Mouse (Mus musculus) megakaryocyte, adult 5-6 weeks (primary cell): ENCODE measurements at regions not wholly inside any gene's neighbourhood (a gene's known extent, or its start where the extent isn't known, plus 50 kb on each side); places are given as distances from the start of the nearest gene placed in this dataset.

ENCODE experiments used
- ATAC-seq: 2 replicates; pipeline ENCODE4 v1.8.0; 2016; ENCODE audit warnings: mild to moderate bottlenecking, inconsistent platforms; ENCODE audit not compliant: poor library complexity, severe bottlenecking

DNA sequence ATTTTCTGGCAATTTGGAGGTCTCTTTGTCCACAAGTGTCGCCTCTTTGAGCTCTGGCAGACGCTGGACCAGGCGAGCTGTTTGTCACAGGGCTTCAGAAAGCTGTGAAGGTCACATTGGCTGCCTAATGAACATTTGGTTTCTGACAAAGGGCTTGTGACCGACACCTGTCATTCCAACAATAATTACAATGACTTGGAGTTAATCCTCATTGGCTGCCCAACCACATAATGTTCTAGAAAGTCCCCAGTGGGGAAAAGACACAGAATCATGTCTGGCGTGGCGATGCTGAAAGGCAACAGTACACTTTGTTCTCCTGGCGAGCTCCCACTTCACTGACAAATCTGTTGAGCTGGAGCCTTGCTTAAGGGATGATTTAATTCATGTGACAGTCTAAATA lies 194.4 kb downstream of the Gm10260 start:
- ATAC-seq, result no peak

DNA sequence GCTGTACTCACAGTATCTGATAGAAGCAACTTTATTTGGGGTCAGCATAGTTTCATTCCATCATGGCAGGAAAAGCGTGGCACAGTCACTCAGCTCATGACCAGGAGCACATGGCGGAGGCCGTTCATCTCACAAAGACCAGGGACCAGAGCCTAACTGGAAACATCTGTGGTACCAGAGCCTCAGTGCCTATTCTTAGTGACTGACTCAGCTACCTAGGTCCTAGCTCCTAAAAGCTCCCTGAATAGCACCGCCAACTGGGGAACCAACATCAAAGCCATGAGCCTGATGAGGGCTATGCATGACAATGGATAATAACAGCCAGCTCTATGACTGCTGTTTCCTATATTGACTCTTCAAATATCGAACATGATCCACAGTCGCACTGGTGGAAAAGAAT lies 198.2 kb downstream of the Gm10260 start:
- no peak for ATAC-seq

DNA sequence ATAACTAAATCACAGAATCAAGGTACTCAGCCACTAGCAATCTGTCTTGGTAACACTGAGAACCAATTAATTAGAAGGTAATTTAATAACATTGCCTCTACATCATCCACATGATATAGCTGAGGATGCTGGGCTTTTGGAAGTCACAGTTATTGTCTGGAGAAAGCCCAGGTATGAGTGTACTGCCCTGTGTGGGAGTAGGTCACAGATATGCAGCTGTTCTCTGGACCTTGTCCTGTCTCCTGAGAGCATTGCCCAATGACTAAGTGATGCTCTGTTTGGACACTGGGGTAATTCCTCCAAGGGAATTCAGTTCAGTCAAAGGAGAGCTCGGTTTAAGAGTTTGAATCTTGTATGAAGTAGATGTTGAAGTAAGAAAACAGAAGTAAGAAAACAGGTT lies 199.6 kb downstream of the Gm10260 start:
- no peak for ATAC-seq

DNA sequence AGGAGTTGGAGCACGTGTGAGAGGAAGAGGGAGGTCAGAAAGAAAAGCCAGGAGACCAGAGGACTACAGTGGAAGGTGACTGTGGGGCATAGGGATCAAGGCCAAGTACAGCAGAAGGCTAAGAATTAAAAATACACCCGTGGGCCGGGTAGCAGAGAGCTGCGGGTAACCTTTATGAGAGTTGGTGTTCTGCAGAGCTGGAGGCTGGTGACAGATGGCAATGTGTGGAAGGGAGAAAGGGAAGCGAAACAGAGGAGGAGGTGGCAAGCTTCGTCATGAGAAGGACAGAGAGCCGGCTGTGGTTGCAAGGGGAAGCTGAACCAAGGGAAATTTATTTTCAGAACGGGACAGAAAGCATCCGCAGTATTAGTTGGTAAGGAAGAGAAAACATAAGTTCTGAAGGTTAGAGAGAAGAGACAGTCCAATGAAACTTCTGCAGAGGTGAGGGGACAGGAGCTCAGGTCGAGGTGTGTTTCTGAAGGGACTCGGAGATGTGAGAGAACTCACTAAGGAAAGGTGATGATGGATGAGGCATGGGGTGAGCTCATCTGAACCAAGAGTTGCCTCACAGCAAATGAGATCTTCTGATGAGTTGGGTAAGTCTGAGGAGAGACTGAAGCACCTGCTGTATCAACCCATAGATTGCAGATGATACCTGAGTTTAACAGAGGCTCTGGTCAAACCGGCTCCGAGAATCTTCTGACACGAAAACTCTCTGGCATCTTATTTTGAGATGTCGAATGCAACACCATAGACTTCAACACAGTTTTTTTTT lies 200.6 kb downstream of the Gm10260 start:
- ATAC-seq, result peak; percentile 92

DNA sequence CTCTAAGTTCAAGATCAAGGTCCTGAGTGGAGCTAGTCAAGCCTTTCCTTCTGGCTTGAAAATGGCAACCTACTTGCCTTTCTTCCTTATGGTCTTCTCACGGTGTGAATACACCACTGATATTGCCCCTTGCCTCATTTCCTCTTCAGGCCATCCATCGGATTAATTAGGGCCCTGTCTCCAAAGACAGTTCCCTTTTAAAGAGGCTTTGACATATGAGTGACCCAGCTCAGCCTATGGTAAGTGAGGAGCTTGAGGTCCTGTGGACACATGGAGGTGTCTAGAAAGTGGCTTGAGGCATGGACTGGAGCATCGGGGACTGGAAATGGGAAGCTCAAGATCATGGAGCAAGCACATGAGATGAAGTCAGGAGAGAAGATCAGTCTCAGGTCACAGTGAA lies 201.5 kb downstream of the Gm10260 start:
- peak; percentile 23; the same call in 1 of the 2 replicates for ATAC-seq

DNA sequence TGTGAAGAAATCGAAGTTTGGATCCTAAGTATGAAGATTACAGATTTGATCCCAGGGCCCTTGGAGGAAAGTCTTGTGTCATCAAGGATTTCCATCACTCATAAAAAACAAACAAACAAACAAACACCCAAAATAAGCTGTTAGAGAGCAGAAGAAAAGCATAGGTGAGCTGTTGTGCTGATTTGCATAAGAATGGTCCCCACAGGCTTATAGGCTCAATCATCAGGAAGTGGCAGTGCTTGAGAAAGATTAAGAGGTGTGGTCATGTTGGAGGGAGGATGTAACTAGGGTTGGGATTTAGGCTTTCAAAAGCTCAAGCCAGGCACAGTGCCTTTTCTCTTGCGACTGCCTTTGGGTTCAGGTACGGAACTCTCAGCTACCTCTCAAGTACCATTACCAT lies 205.1 kb downstream of the Gm10260 start:
- ATAC-seq, result no peak

DNA sequence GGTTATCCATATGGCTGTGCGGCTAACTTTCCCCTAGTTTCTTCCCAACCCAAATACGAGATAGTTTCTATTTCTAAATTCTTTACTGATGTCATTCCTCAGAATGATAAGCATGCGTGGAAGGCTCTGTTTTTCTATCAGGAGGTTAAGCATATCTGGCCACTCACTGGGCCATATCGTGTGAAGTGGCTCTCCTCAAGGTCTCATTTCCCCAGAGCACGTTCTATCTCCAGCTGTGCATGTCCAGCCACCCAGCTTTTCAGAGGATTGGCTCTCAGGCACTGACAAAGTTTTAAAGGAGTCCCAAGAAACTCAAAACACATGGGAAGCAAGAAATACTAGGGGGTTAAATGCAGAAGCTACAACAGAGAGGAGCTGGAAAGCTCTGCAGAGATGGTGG lies 205.8 kb downstream of the Gm10260 start:
- ATAC-seq, result no peak

DNA sequence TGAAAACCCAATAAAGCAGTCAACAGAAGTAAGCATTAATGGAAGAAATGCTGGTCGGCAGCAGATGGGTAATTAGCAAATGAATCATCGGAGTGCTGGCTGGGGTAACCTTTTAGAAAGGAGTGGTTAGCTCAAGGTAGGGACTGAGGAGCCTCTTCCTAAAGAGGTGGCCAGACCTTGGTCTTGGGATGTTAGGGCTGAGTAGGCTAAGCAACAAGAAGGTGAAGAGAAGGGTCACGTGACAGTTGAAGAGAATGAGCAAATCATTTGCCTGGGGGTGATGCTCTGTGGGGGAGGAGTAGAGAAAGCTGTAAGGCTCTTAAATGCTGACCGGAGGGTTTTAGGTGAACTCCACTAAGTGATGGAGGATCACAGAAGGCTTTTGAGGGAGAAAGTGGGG lies 208.2 kb downstream of the Gm10260 start:
- ATAC-seq, result no peak

DNA sequence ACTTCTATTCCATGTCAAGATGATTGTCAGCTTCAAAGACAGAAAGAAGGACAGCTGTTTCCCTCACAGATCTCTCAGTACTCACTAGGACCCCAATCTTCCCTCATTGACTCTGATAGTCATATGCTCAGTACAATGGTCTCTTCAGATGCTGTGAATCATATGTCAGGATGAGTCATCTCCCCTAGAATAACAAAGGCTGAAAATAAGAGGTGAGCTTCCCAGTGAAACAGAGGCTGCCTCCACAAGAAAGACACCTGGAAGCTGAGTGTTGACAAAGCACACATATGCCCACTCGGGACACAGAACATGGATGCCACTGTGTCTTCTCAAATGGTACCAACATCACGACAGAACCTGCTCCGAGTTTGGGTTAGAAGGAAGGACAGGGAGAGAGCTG lies 209.6 kb downstream of the Gm10260 start:
- no peak for ATAC-seq

DNA sequence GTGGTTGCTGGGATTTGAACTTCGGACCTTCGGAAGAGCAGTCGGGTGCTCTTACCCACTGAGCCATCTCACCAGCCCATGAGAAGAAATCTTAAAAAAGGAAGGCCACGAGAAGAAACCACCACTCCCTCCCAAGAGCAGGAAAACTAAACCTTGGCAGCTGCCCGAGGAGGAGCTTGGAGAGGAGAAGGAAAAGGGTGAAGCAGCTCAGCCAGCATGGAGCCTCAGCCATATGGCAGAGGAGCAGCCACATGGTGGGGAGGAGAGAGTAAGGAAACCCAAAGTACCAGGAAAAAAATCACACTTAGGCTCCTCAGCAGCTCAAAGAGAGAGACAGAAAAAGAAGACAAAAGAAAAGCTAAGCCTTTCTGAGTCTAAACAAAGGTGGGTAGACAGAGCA lies 210.3 kb downstream of the Gm10260 start:
- no peak for ATAC-seq

DNA sequence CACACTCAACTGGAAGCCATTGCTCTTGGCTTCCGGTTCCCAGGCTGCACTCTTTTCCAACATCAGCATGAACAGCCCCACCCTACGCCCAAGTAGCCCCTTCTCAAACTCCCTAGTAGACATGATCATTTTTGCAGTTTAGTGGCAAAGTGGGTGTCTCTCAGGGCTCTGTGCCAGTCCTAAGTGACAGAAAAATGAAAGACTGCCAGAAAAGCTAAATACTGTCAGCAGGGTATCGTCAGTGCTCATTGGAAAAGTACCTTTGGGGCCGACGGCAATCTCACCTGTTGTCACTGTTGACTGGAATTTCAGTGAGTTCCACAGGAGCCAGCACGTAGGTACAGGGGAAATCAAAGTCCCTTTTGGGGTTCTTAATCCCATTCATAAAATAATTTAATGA lies 211.0 kb downstream of the Gm10260 start:
- no peak for ATAC-seq

DNA sequence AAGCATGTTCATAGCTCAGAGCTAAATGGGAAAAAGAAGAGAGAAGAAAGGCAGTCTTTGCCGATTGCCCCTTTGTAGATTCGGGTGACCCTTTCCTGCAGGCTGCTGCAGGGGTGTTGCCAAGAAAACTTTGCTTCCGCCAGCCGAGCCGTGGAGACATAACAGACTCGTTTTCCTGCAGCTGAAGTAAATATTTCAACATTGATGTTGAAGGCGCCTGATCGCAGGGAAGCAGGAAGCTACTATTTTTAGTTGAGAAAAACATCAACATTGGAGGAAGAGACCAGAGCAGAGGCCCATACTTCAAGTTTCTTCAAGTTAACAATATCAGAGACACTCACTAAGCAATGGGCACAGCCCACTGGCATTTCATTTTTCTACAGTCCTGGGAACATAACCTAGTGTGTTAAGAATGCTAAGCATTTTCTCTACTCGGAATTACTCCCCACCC lies 211.9 kb downstream of the Gm10260 start:
- ATAC-seq, result peak; percentile 59

DNA sequence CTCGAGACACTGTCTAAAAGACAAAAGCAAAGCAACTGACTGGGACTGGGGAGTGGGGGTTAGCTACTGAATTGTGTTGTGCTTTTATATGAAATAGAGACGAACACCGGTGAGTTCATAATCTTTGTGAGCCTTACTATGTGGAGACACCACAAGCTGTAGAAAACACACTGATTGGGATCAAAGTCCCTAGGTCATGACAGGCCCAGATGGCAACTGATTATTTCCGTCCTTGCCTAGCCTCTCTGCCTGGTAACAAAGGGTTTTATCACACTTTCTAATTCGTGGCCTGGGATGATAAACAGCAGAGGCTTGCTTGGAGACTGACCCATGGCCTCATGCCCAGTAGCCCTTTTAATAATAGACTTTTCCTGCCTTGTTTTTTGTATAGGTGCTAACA lies 213.5 kb downstream of the Gm10260 start:
- ATAC-seq, result no peak

DNA sequence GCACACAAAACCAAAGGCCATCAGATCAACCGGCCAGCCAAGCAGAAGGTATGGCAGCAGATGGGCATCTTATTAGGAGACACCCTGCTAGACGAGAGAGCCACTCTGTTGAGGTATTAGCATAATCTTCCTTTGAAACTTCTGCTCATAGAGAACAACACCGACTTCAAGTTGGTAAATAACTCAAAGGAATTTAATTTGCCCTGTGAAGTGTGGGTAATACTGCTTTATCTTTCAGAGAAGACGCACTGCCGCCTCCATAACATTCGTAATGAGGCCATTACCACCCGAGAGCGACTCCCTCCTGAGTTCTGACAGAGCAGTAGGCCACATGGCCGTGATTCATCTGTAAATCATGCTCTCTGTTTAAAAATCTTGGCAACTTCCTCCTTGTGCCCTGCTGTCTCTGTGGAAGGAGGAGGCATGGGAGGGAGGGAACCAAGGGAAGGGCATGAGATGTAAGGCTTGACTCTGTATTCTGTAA lies 214.4 kb downstream of the Gm10260 start:
- ATAC-seq, result peak; percentile 82

DNA sequence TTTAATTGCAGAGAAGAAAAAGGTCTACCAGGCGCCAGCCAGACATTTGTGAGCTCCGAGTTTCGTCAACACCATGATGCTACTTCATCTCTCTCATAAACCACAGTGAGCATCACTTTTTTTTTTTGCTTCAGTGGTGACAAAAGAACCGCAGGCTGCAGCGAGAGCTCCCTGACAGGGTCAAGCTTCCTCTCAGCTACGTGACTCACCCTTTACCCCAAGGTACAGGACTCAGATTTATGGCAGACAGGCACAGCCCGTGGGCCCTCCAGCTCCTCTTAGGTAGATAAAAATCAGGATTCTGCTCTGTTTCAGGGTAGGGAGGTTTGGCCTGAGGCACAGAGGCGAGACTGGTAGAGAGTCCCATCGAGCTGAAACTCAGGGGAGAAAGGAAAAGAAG lies 220.7 kb downstream of the Gm10260 start:
- peak; percentile 58 for ATAC-seq

DNA sequence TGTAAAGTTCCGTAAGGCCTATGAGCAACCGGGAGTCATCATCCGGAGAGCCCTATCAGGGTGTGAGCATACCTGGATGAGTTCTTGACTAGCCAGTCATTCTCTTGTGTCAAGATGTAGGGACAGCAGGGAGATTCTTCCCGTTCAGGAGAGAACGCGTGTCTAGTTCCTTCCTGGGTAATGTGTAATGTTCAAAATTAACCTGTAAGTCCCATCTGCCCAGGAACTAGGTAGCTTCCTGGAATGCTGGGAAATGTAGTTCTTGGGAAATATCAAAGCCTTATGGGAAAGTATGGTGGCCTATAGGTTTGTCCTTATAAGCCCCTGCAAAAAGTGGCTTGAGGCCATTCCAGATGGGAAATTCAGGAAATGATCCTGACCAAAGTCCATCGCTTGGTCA lies 222.0 kb downstream of the Gm10260 start:
- ATAC-seq, result no peak

DNA sequence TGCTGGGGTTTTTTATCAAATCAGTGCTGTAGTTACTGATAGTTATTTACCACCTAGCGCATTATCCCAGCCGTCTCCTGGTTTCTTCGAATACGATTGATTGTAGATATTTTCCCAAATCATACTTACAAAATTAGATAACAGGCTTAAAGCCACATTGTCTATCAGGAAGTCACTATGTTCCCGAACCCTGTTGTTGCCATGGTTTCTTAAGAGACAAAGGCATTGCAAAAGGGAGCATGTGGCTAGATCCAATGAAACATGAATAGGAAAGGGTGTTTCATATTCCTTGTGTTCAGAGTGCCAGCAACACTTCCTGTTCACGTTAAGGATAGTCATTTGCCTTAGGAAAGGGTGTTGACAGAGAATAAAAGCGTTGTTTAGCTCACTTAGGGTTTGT lies 222.7 kb downstream of the Gm10260 start:
- no peak for ATAC-seq

DNA sequence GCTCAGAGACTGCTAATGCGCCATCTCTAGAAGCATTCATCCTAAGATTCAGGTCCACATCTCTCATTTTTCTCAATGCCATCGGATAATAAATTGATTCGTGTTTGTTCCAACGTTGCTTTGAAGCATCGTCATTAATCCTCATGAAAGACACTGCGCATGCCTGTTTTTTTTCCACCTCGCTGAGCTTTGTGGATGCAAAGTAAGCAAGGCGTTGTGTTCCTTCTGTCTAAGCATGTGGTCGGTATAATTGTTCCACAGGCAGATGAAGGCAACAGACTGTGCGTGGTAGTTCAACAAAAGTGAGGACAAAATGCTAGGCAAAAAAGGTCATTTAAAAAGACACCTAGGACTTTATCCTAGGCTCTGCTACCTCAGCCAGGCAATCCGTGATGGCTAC lies 223.2 kb downstream of the Gm10260 start:
- no peak for ATAC-seq

DNA sequence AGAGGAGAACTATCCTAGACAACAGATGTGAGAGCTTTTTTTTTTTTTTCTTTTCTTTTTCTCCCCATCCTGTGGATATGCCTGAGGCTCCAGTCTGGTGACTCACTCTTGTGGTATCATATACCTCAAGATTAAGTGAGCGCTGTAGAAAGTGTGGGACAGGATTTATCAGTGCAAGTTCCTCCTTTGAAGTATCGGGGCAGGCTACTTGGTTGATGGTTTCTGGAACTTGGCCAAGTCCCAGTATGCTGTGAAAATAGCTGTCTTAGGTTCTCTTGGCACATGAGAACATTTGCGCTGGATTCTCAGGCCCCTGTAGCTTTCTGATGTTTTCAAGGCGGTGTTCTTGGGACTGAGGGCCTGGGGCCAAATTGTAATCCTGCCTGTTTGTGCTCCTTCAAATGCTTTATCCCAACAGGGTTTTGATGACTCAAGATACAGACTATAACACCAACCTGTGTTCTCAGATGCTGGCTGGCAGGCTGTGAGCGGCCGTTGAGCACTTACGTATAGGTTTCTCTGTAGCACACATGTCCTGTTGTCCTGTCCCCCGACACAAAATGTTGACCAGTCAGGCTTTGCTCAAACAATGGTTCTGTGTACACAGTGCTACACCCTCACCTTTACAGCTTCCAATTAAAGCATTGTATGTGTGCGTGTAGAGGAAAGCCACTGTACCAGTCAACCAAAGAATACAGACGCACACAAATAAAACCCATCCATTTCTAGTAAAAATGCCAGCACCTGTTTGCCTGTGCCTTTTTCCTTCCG lies 226.4 kb downstream of the Gm10260 start:
- peak; percentile 84 for ATAC-seq

DNA sequence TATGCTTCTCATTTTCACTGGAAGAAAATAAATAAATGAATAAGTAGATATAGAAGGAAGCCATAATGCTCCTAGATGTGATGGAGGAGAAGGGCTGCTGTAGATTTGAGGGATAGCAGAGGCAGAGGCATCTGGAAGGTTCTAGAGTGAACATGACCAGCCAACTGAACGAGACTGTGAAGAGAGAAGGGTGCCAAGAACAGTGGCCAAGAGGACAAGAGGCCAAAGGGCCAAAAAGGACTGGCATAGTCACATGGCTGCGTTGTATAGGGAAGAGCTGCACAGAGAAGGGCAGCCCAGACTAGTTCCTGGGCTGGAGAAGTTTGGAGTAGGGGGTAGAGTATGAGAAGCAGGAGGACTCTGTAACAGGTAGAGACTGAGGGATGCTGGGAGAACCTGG lies 229.3 kb downstream of the Gm10260 start:
- no peak for ATAC-seq

DNA sequence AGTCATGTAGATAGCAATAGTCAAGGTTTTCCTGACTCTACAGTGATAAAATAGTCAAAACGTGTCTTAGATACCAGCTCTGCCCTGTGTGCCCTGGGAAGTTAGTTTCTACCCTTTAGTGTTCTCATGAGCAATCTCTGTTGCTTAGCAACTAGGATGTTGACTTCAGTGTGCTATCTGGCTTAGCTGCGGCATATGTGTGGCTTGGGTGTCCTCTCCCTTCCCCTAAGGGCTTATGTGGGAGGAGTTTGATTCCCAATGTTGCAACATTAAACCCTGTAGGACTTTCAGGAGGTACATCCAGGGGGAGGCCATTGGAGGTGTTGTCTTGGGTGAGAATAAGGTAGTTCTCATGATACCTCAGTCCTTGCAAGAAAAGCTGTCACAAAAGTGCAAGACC lies 229.9 kb downstream of the Gm10260 start:
- ATAC-seq, result no peak

DNA sequence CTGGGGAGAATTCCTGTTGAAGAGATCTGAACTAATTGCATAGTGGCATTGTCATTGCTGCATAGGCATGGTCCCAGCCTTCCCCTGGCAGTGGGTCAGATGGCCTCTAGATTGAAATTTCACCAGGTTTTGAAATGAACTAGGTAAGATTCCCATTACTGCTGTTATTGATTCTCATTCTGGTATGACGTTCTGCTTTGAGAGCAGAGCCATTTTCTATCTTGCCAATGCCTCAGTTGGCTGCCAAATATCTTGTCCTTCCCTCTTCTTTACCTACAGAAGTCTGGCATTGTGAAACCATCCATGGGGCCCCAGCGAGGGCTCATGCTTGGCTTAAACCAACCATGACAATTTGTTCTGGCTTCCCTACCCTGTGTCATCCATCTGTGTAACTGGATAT lies 232.5 kb downstream of the Gm10260 start:
- no peak for ATAC-seq
